Mouse (Mus musculus) myocyte (in vitro differentiated cells): ENCODE data around the gene Os9.

Source experiments
- E2F4 ChIP-seq: IDR thresholded peaks from one replicate; pipeline ENCODE4 v1.6.1; 2011; ENCODE audit warnings: mild to moderate bottlenecking, control low read depth, moderate library complexity; ENCODE audit not compliant: insufficient read depth
- POLR2AphosphoS2 ChIP-seq: IDR thresholded peaks from one replicate; pipeline ENCODE4 v1.6.1; 2011; ENCODE audit warnings: low read depth, control low read depth; ENCODE audit not compliant: insufficient read length
- USF1 ChIP-seq: IDR thresholded peaks from one replicate; pipeline ENCODE4 v1.6.1; 2011; ENCODE audit warnings: low read depth, mild to moderate bottlenecking, control low read depth, moderate library complexity

- TF ChIP-seq USF1: no peak
- no peak for TF ChIP-seq E2F4
- TF ChIP-seq POLR2AphosphoS2: no peak
Observed at GRCm38 (mm10) chr10:127078677-127079575, 42.0 kb downstream of the Os9 start.
